Mouse (Mus musculus) limb, embryonic 13.5 days (tissue): ENCODE measurements around the gene Pars2. TPM values are rescaled to one million over a fixed set of nuclear protein-coding genes. Genes with fewer than 3 reads are reported as not detected.

Experiments
- ATAC-seq: fragments of 200-750 bp; cut with Nextera tagmentation; 2 replicates; pipeline ENCODE4 v1.8.0; 2017; ENCODE audit warnings: low read depth, moderate number of reproducible peaks, moderate TSS enrichment; ENCODE audit not compliant: low FRiP score
- H3K27ac ChIP-seq: fragments of 300-500 bp; sonication (generic); 2 replicates; pipeline ENCODE4 v1.5.1; 2015; ENCODE audit warnings: inconsistent platforms, mild to moderate bottlenecking, moderate library complexity
- H3K27me3 ChIP-seq: fragments of 300-500 bp; sonication (generic); 2 replicates; pipeline ENCODE4 v1.6.1; 2015; ENCODE audit warnings: mild to moderate bottlenecking, inconsistent platforms
- H3K36me3 ChIP-seq: fragments of 300-500 bp; sonication (generic); 2 replicates; pipeline ENCODE4 v1.6.1; 2015; ENCODE audit warnings: inconsistent platforms, mild to moderate bottlenecking, moderate library complexity
- H3K4me1 ChIP-seq: fragments of 300-500 bp; sonication (generic); 2 replicates; pipeline ENCODE4 v1.6.1; 2015; ENCODE audit warnings: inconsistent platforms
- H3K4me2 ChIP-seq: fragments of 300-500 bp; sonication (generic); replicated peaks from 2 replicates; pipeline ENCODE4 v1.6.1; 2015; ENCODE audit warnings: inconsistent platforms, mild to moderate bottlenecking, moderate library complexity
- H3K4me3 ChIP-seq: fragments of 300-500 bp; sonication (generic); 2 replicates; pipeline ENCODE4 v1.5.1; 2015; ENCODE audit warnings: moderate library complexity, mild to moderate bottlenecking, inconsistent platforms
- H3K9ac ChIP-seq: fragments of 300-500 bp; sonication (generic); 2 replicates; pipeline ENCODE4 v1.6.1; 2015; ENCODE audit warnings: mild to moderate bottlenecking, inconsistent platforms
- H3K9me3 ChIP-seq: fragments of 300-500 bp; sonication (generic); 2 replicates; pipeline ENCODE4 v1.6.1; 2016; ENCODE audit warnings: inconsistent platforms
- WGBS: fragments of 180-500 bp; shearing (Covaris S2); methylation state at CpG from one replicate; pipeline ENCODE4 v1.1.7; 2015; 5-methylcytosine and 5-hydroxymethylcytosine counted together
- polyA plus RNA-seq: library from polyadenylated mRNA; unstranded; fragments of >200 nt; fragmentation: Nextera tagmentation; extraction: Ambion mirVana; gene quantifications from 2 replicates; pipeline ENCODE4 v1.2.1, GENCODE M21; 2015

Gene Pars2
- polyA plus RNA-seq = 13.6 and 15.6 TPM in 2 replicates

GRCm38 (mm10) chr4:106650833-106651527, at the start of gene Pars2:
Gene Pars2, plus strand, starts transcription at chr4:106651069.
- peaks cover 32% of the 10 kb centered on the region for H3K36me3 ChIP-seq
- WGBS = 3% methylated on average over 40 of the region's 40 CpGs
- H3K27ac ChIP-seq = peak within 1 kb of the TSS; percentile 68
- H3K9ac ChIP-seq = peak within 1 kb of the TSS; percentile 88
- H3K4me1 ChIP-seq = peaks cover 15% of the 10 kb centered on the region
- peak; percentile 97 for ATAC-seq
- H3K4me3 ChIP-seq = peak within 1 kb of the TSS; percentile 73
- H3K9me3 ChIP-seq = no peaks in the 10 kb centered on the region
- peak within 1 kb of the TSS; percentile 90 for H3K4me2 ChIP-seq
- no peaks in the 10 kb centered on the region for H3K27me3 ChIP-seq

GRCm38 (mm10) chr4:106606639-106607554, 44.0 kb upstream of the Pars2 start:
- Histone ChIP-seq H3K4me1 (peaks cover 7% of the 10 kb centered on the region; the same call in 1 of the 2 replicates), H3K9ac (peak overlapping the region; percentile 15; the same call in 1 of the 2 replicates), H3K9me3 (0 out of 2 replicates have a peak, but pooled peaks cover 3% of the 10 kb centered on the region), H3K27ac (no peak overlapping the region), H3K4me2 (peak overlapping the region; percentile 47), H3K36me3 (no peaks in the 10 kb centered on the region), H3K4me3 (0 out of 2 replicates have a peak overlapping the region, but pooled peaks have one; percentile 7), H3K27me3 (no peaks in the 10 kb centered on the region)
- peak; percentile 94 for ATAC-seq
- 46% methylated on average over 18 of the region's 18 CpGs for WGBS

GRCm38 (mm10) chr4:106607905-106608304, 43.0 kb upstream of the Pars2 start:
- H3K4me1 ChIP-seq = peaks cover 7% of the 10 kb centered on the region; the same call in 1 of the 2 replicates
- WGBS = 88% methylated on average over 1 of the region's 1 CpGs

GRCm38 (mm10) chr4:106613105-106613504, 37.8 kb upstream of the Pars2 start:
- H3K4me1 ChIP-seq = peaks cover 10% of the 10 kb centered on the region
- H3K27ac ChIP-seq = no peak overlapping the region
- no peak for ATAC-seq
- no peaks in the 10 kb centered on the region for H3K36me3 ChIP-seq
- H3K4me3 ChIP-seq = no peak overlapping the region
- H3K27me3 ChIP-seq = peaks cover 9% of the 10 kb centered on the region
- H3K9ac ChIP-seq = no peak overlapping the region
- 78% methylated on average over 8 of the region's 8 CpGs for WGBS
- H3K4me2 ChIP-seq = no peak overlapping the region
- H3K9me3 ChIP-seq = 0 out of 2 replicates have a peak, but pooled peaks cover 3% of the 10 kb centered on the region

More at GRCm38 (mm10) chr4:106607905-106608304, 43.0 kb upstream of the Pars2 start:
- Histone ChIP-seq H3K9me3 (0 out of 2 replicates have a peak, but pooled peaks cover 3% of the 10 kb centered on the region), H3K9ac (no peak overlapping the region), H3K4me2 (no peak overlapping the region), H3K36me3 (no peaks in the 10 kb centered on the region), H3K27ac (no peak overlapping the region), H3K4me3 (no peak overlapping the region), H3K27me3 (no peaks in the 10 kb centered on the region)
- ATAC-seq = no peak

GRCm38 (mm10) chr4:106613560-106613959, 37.3 kb upstream of the Pars2 start:
- Histone ChIP-seq H3K27me3 (peaks cover 9% of the 10 kb centered on the region), H3K4me2 (no peak overlapping the region), H3K4me1 (peaks cover 10% of the 10 kb centered on the region), H3K4me3 (no peak overlapping the region), H3K36me3 (no peaks in the 10 kb centered on the region), H3K27ac (no peak overlapping the region), H3K9ac (no peak overlapping the region), H3K9me3 (0 out of 2 replicates have a peak, but pooled peaks cover under 1% of the 10 kb centered on the region)
- WGBS = 74% methylated on average over 3 of the region's 3 CpGs
- no peak for ATAC-seq

- Histone ChIP-seq H3K4me3 (no peak overlapping the region), H3K27me3 (peaks cover 9% of the 10 kb centered on the region), H3K27ac (no peak overlapping the region), H3K36me3 (no peaks in the 10 kb centered on the region), H3K4me1 (peaks cover 10% of the 10 kb centered on the region), H3K4me2 (no peak overlapping the region), H3K9me3 (no peaks in the 10 kb centered on the region), H3K9ac (no peak overlapping the region)
- ATAC-seq = peak; percentile 71
- 40% methylated on average over 7 of the region's 7 CpGs for WGBS
Measured at GRCm38 (mm10) chr4:106614180-106614797, 36.6 kb upstream of the Pars2 start.

DNA sequence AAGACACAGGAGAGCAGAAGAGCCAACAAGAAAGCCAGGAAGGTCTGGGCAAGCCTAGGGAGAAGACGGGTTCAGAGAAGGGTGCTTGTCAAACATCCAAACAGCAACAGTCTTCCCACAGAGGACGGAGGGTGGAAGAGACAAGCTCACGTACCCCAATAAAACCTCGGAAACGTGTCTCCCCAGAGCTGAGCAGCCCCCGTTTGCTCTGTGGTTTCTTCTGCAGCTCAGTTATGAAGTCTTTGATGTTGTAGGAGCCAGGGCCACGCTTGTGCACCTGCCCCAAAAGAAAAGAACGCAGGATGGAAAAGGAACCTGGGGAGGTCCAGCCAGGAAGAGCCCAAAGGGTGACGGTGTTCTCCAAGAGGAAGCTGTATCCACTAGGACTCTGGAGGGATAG, 36.0 kb upstream of the Pars2 start:
- WGBS = 75% methylated on average over 9 of the region's 9 CpGs
- H3K9ac ChIP-seq = no peak overlapping the region

GRCm38 (mm10) chr4:106615637-106616036, 35.2 kb upstream of the Pars2 start:
- 68% methylated on average over 12 of the region's 12 CpGs for WGBS
- H3K4me2 ChIP-seq = no peak overlapping the region
- H3K4me3 ChIP-seq = no peak overlapping the region
- H3K9me3 ChIP-seq = no peaks in the 10 kb centered on the region
- no peak overlapping the region for H3K27ac ChIP-seq
- H3K36me3 ChIP-seq = no peaks in the 10 kb centered on the region
- H3K4me1 ChIP-seq = peaks cover 10% of the 10 kb centered on the region
- peaks cover 14% of the 10 kb centered on the region for H3K27me3 ChIP-seq
- H3K9ac ChIP-seq = no peak overlapping the region
- ATAC-seq = no peak

More for the DNA sequence above, 36.0 kb upstream of the Pars2 start:
- Histone ChIP-seq H3K36me3 (no peaks in the 10 kb centered on the region), H3K4me3 (no peak overlapping the region), H3K4me2 (no peak overlapping the region), H3K4me1 (peaks cover 10% of the 10 kb centered on the region), H3K27me3 (peaks cover 14% of the 10 kb centered on the region), H3K27ac (no peak overlapping the region), H3K9me3 (no peaks in the 10 kb centered on the region)
- no peak for ATAC-seq

- Histone ChIP-seq H3K4me3 (peak within 1 kb of the TSS; percentile 10; the same call in 1 of the 2 replicates), H3K36me3 (no peaks in the 10 kb centered on the region), H3K27me3 (peaks cover 28% of the 10 kb centered on the region), H3K9me3 (no peaks in the 10 kb centered on the region), H3K9ac (no peak within 1 kb of the TSS), H3K4me2 (peak within 1 kb of the TSS; percentile 53), H3K27ac (no peak within 1 kb of the TSS), H3K4me1 (peaks cover 12% of the 10 kb centered on the region)
- under 1% methylated on average over 18 of the region's 19 CpGs for WGBS
- ATAC-seq = no peak; the same call in 1 of the 2 replicates
Measured at GRCm38 (mm10) chr4:106617056-106617455, 33.8 kb upstream of the Pars2 start, which contains the start of gene Lexm. Gene Lexm, minus strand, starts transcription at chr4:106617241.

DNA sequence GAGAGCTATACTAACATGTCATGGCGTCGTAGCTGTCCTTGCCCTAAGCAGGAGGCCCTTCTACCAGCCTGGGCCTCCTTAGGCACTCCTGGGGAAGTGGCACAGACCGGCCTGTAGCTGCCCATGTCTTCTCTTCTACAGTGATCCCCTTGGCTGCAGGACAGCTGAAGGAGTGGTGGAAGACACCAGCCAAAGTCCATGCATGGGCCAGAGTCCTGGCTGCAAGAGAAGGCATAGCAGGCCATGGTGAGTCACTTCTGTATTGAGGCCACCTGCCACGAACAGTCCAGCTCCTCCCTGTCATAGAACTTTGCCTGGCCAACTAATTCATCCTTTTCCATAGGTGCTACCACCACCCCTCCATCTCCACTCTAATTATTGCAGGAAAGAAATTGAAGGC, 32.0 kb upstream of the Pars2 start:
- Histone ChIP-seq H3K36me3 (no peaks in the 10 kb centered on the region), H3K27me3 (peaks cover 46% of the 10 kb centered on the region), H3K27ac (no peak overlapping the region), H3K4me2 (no peak overlapping the region), H3K4me3 (no peak overlapping the region), H3K4me1 (peaks cover 15% of the 10 kb centered on the region), H3K9me3 (no peaks in the 10 kb centered on the region), H3K9ac (no peak overlapping the region)
- WGBS = 84% methylated on average over 4 of the region's 4 CpGs
- no peak for ATAC-seq

DNA sequence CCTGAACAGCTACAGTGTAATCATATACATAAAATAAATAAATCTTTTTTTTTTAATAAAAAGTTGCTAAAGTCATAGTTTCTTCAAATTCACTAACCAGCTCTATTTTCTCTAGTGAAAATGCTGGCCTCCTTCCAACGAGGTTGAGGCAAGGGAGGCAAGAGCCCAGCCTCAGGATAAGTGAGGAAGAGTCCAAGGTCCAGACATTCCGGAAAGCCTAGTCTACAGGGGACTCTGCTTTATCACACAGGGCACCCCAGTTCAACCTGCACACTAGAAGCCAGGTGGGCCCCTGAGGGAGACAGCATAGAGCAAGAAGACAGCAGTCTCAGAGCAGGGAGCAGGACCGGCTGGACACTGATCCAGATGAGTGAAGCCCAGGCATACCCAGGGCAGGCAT, 29.4 kb upstream of the Pars2 start:
- H3K9ac ChIP-seq = no peak overlapping the region
- no peaks in the 10 kb centered on the region for H3K36me3 ChIP-seq
- no peak overlapping the region for H3K4me3 ChIP-seq
- H3K4me1 ChIP-seq = peaks cover 18% of the 10 kb centered on the region
- ATAC-seq = no peak
- H3K27ac ChIP-seq = no peak overlapping the region
- no peak overlapping the region for H3K4me2 ChIP-seq
- peaks cover 59% of the 10 kb centered on the region for H3K27me3 ChIP-seq
- 78% methylated on average over 3 of the region's 3 CpGs for WGBS
- no peaks in the 10 kb centered on the region for H3K9me3 ChIP-seq
